Mouse (Mus musculus): ENCODE measurements around the gene Ccm2. TPM values are rescaled to one million over a fixed set of nuclear protein-coding genes. Genes with fewer than 3 reads are reported as not detected.

Ccm2 gene
- polyA plus RNA-seq, 1 experiment from 2014 or later: 95.8 TPM

GRCm38 (mm10) chr11:6590933-6591675 is 44.4 kb downstream of the Ccm2 start:
- H3K27me3 ChIP-seq: no peaks in the 10 kb centered on the region
- peaks cover 73% of the 10 kb centered on the region for H3K36me3 ChIP-seq
- H3K4me1 ChIP-seq: no peaks in the 10 kb centered on the region; the same call in 1 of the 2 replicates
- H3K9me3 ChIP-seq (replicated peaks): no peaks in the 10 kb centered on the region
- ATAC-seq (ENCODE audit: low FRiP score): no peak
- no peak overlapping the region for H3K27ac ChIP-seq
- 85% methylated on average over 10 of the region's 10 CpGs for WGBS
- no peak overlapping the region for H3K4me3 ChIP-seq
- no peak overlapping the region for H3K4me2 ChIP-seq (replicated peaks)
- no peak overlapping the region for H3K9ac ChIP-seq

GRCm38 (mm10) chr11:6593406-6593805 is 46.7 kb downstream of the Ccm2 start:
- Histone ChIP-seq H3K4me3 (no peak overlapping the region), H3K4me1 (peaks cover 10% of the 10 kb centered on the region), H3K4me2 (replicated peaks) (no peak overlapping the region), H3K9me3 (replicated peaks) (no peaks in the 10 kb centered on the region), H3K9ac (no peak overlapping the region), H3K27me3 (no peaks in the 10 kb centered on the region), H3K27ac (no peak overlapping the region), H3K36me3 (peaks cover 92% of the 10 kb centered on the region)
- 82% methylated on average over 11 of the region's 11 CpGs for WGBS
- no peak for ATAC-seq (ENCODE audit: low FRiP score)

- Histone ChIP-seq H3K36me3 (peaks cover 84% of the 10 kb centered on the region), H3K9me3 (replicated peaks) (no peaks in the 10 kb centered on the region), H3K4me2 (replicated peaks) (no peak overlapping the region), H3K4me3 (no peak overlapping the region), H3K27ac (no peak overlapping the region), H3K27me3 (no peaks in the 10 kb centered on the region), H3K4me1 (peaks cover 25% of the 10 kb centered on the region), H3K9ac (no peak overlapping the region)
- ATAC-seq (ENCODE audit: low FRiP score): no peak
- 91% methylated on average over 6 of the region's 6 CpGs for WGBS
Measured at GRCm38 (mm10) chr11:6594845-6595244, 48.2 kb downstream of the Ccm2 start.

GRCm38 (mm10) chr11:6595339-6595738 is 48.7 kb downstream of the Ccm2 start:
- Histone ChIP-seq H3K4me2 (replicated peaks) (no peak overlapping the region), H3K4me3 (no peak overlapping the region), H3K27ac (no peak overlapping the region), H3K4me1 (peaks cover 30% of the 10 kb centered on the region), H3K9ac (no peak overlapping the region; the same call in 1 of the 2 replicates), H3K9me3 (replicated peaks) (no peaks in the 10 kb centered on the region), H3K36me3 (peaks cover 82% of the 10 kb centered on the region), H3K27me3 (no peaks in the 10 kb centered on the region)
- ATAC-seq (ENCODE audit: low FRiP score): no peak
- 89% methylated on average over 5 of the region's 5 CpGs for WGBS

- Histone ChIP-seq H3K9me3 (replicated peaks) (no peaks in the 10 kb centered on the region), H3K4me3 (no peak overlapping the region), H3K4me1 (peaks cover 38% of the 10 kb centered on the region), H3K27me3 (no peaks in the 10 kb centered on the region), H3K27ac (peak overlapping the region; percentile 41; the same call in 1 of the 2 replicates), H3K9ac (no peak overlapping the region), H3K4me2 (replicated peaks) (no peak overlapping the region), H3K36me3 (peaks cover 82% of the 10 kb centered on the region)
- no peak for ATAC-seq (ENCODE audit: low FRiP score)
- 100% methylated on average over 6 of the region's 6 CpGs for WGBS
Measured at GRCm38 (mm10) chr11:6596205-6596604, 49.5 kb downstream of the Ccm2 start.

- Histone ChIP-seq H3K27me3 (no peaks in the 10 kb centered on the region), H3K9me3 (replicated peaks) (no peaks in the 10 kb centered on the region), H3K4me3 (no peak overlapping the region), H3K9ac (no peak overlapping the region), H3K4me2 (replicated peaks) (no peak overlapping the region), H3K4me1 (peaks cover 41% of the 10 kb centered on the region), H3K36me3 (peaks cover 82% of the 10 kb centered on the region), H3K27ac (peak overlapping the region; percentile 41; the same call in 1 of the 2 replicates)
- WGBS: 80% methylated on average over 3 of the region's 3 CpGs
- no peak for ATAC-seq (ENCODE audit: low FRiP score)
Measured at GRCm38 (mm10) chr11:6596616-6597015, 49.9 kb downstream of the Ccm2 start.

- no peak overlapping the region for H3K9ac ChIP-seq
- peaks cover 50% of the 10 kb centered on the region for H3K4me1 ChIP-seq
- H3K9me3 ChIP-seq (replicated peaks): no peaks in the 10 kb centered on the region
- WGBS: 81% methylated on average over 7 of the region's 7 CpGs
- H3K27me3 ChIP-seq: 0 out of 2 replicates have a peak, but pooled peaks cover 2% of the 10 kb centered on the region
- no peak overlapping the region for H3K4me2 ChIP-seq (replicated peaks)
- H3K4me3 ChIP-seq: no peak overlapping the region
- H3K27ac ChIP-seq: peak overlapping the region; percentile 87
- H3K36me3 ChIP-seq: peaks cover 82% of the 10 kb centered on the region
- no peak for ATAC-seq (ENCODE audit: low FRiP score)
Measured at GRCm38 (mm10) chr11:6597523-6597922, 50.8 kb downstream of the Ccm2 start.

GRCm38 (mm10) chr11:6598191-6598889 is 51.7 kb downstream of the Ccm2 start:
- H3K4me1 ChIP-seq: peaks cover 58% of the 10 kb centered on the region
- H3K4me3 ChIP-seq: peak overlapping the region; percentile 25
- peak overlapping the region; percentile 60 for H3K9ac ChIP-seq
- H3K27me3 ChIP-seq: 0 out of 2 replicates have a peak, but pooled peaks cover 3% of the 10 kb centered on the region
- peaks cover 77% of the 10 kb centered on the region for H3K36me3 ChIP-seq
- ATAC-seq (ENCODE audit: low FRiP score): peak; percentile 21
- peak overlapping the region; percentile 46 for H3K4me2 ChIP-seq (replicated peaks)
- WGBS: 61% methylated on average over 19 of the region's 19 CpGs
- no peaks in the 10 kb centered on the region for H3K9me3 ChIP-seq (replicated peaks)
- H3K27ac ChIP-seq: peak overlapping the region; percentile 87

GRCm38 (mm10) chr11:6599011-6599681 is 52.5 kb downstream of the Ccm2 start:
- 0 out of 2 replicates have a peak, but pooled peaks cover 3% of the 10 kb centered on the region for H3K27me3 ChIP-seq

GRCm38 (mm10) chr11:6599831-6600230 is 53.1 kb downstream of the Ccm2 start:
- peak overlapping the region; percentile 46 for H3K4me2 ChIP-seq (replicated peaks)
- peak overlapping the region; percentile 60 for H3K9ac ChIP-seq
- 79% methylated on average over 6 of the region's 6 CpGs for WGBS
- peak overlapping the region; percentile 25; the same call in 1 of the 2 replicates for H3K4me3 ChIP-seq
- peaks cover 63% of the 10 kb centered on the region for H3K36me3 ChIP-seq
- H3K4me1 ChIP-seq: peaks cover 73% of the 10 kb centered on the region
- no peak for ATAC-seq (ENCODE audit: low FRiP score)
- H3K27ac ChIP-seq: peak overlapping the region; percentile 87
- no peaks in the 10 kb centered on the region for H3K9me3 ChIP-seq (replicated peaks)
- H3K27me3 ChIP-seq: peaks cover 3% of the 10 kb centered on the region; the same call in 1 of the 2 replicates

More at GRCm38 (mm10) chr11:6599011-6599681, 52.5 kb downstream of the Ccm2 start:
- 17% methylated on average over 24 of the region's 27 CpGs for WGBS
- peaks cover 69% of the 10 kb centered on the region for H3K36me3 ChIP-seq
- H3K4me1 ChIP-seq: peaks cover 67% of the 10 kb centered on the region
- peak overlapping the region; percentile 46 for H3K4me2 ChIP-seq (replicated peaks)
- no peaks in the 10 kb centered on the region for H3K9me3 ChIP-seq (replicated peaks)
- H3K9ac ChIP-seq: peak overlapping the region; percentile 60
- peak; percentile 49 for ATAC-seq (ENCODE audit: low FRiP score)
- peak overlapping the region; percentile 87 for H3K27ac ChIP-seq
- peak overlapping the region; percentile 25 for H3K4me3 ChIP-seq

- H3K4me2 ChIP-seq (replicated peaks): no peak overlapping the region
- H3K4me3 ChIP-seq: no peak overlapping the region
- ATAC-seq (ENCODE audit: low FRiP score): no peak
- H3K9me3 ChIP-seq (replicated peaks): no peaks in the 10 kb centered on the region
- H3K27me3 ChIP-seq: peaks cover 4% of the 10 kb centered on the region; the same call in 1 of the 2 replicates
- peaks cover 77% of the 10 kb centered on the region for H3K4me1 ChIP-seq
- H3K36me3 ChIP-seq: peaks cover 57% of the 10 kb centered on the region
- WGBS: 86% methylated on average over 8 of the region's 8 CpGs
- no peak overlapping the region for H3K9ac ChIP-seq
- peak overlapping the region; percentile 87 for H3K27ac ChIP-seq
Measured at GRCm38 (mm10) chr11:6600284-6600944, 53.7 kb downstream of the Ccm2 start.

Measured in hindbrain, embryonic 12.5 days (tissue).